Mouse (Mus musculus) lung, adult 2 months (tissue): Measurements from ENCODE around the gene Armh1.

Experiments
- CTCF ChIP-seq: fragments of 200-500 bp; IDR thresholded peaks from 2 replicates; pipeline ENCODE4 v1.5.1; 2011; ENCODE audit warnings: mild to moderate bottlenecking, low read length, control low read depth; ENCODE audit not compliant: insufficient read depth
- POLR2A ChIP-seq: fragments of 200-500 bp; IDR thresholded peaks from 2 replicates; pipeline ENCODE4 v1.6.1; 2011; ENCODE audit warnings: low read depth, mild to moderate bottlenecking, control low read depth, low read length, borderline replicate concordance; ENCODE audit errors: extremely low read depth

- TF ChIP-seq CTCF: no peak
- no peak for TF ChIP-seq POLR2A
These were observed 61.3 kb downstream of the Armh1 start for GRCm38 (mm10) chr4:117190660-117191059.
